Mouse (Mus musculus) limb, embryonic 10.5 days (tissue): Measurements from ENCODE around the gene Bsph2. TPM values are rescaled to one million over a fixed set of nuclear protein-coding genes. Genes with fewer than 3 reads are reported as not detected.

Experiments used
- DNase-seq: peaks from one replicate; pipeline ENCODE4 v3.0.0-alpha.2; 2017; ENCODE audit warnings: low spot score
- H3K27ac ChIP-seq: fragments of 300-500 bp; sonication (generic); 2 replicates; pipeline ENCODE4 v1.5.1; 2016; ENCODE audit warnings: mild to moderate bottlenecking
- H3K27me3 ChIP-seq: fragments of 300-500 bp; sonication (generic); 2 replicates; pipeline ENCODE4 v1.6.1; 2016; ENCODE audit warnings: low read depth, mild to moderate bottlenecking; ENCODE audit not compliant: poor library complexity, severe bottlenecking
- H3K36me3 ChIP-seq: fragments of 300-500 bp; sonication (generic); 2 replicates; pipeline ENCODE4 v1.6.1; 2016; ENCODE audit warnings: mild to moderate bottlenecking, moderate library complexity
- H3K4me1 ChIP-seq: fragments of 300-500 bp; sonication (generic); 2 replicates; pipeline ENCODE4 v1.6.1; 2016
- H3K4me3 ChIP-seq: fragments of 300-500 bp; sonication (generic); 2 replicates; pipeline ENCODE4 v1.5.1; 2016; ENCODE audit warnings: mild to moderate bottlenecking, moderate library complexity
- H3K9me3 ChIP-seq: fragments of 300-500 bp; sonication (generic); replicated peaks from 2 replicates; pipeline ENCODE4 v1.6.1; 2016; ENCODE audit warnings: mild to moderate bottlenecking
- WGBS: fragments of 180-500 bp; shearing (Covaris S2); methylation state at CpG from one replicate; pipeline ENCODE4 v1.1.7; 2016; 5-methylcytosine and 5-hydroxymethylcytosine counted together
- polyA plus RNA-seq: library from polyadenylated mRNA; unstranded; fragments of >200 nt; fragmentation: Nextera tagmentation; extraction: Ambion mirVana; gene quantifications from 2 replicates; pipeline ENCODE4 v1.2.1, GENCODE M21; 2016

Gene Bsph2
- polyA plus RNA-seq: not detected in 2 replicates

GRCm38 (mm10) chr7:13570967-13571366, at the start of gene Bsph2:
Gene Bsph2 (minus strand): TSS chr7:13571067.
- H3K9me3 ChIP-seq: no peaks in the 10 kb centered on the region
- no peaks in the 10 kb centered on the region for H3K4me1 ChIP-seq
- no peak within 1 kb of the TSS for H3K27ac ChIP-seq
- no peak within 1 kb of the TSS for H3K4me3 ChIP-seq
- DNase-seq: no peak
- H3K27me3 ChIP-seq: no peaks in the 10 kb centered on the region
- H3K36me3 ChIP-seq: no peaks in the 10 kb centered on the region

- 71% methylated on average over 1 of the region's 1 CpGs for WGBS
These were observed 59.3 kb downstream of the Bsph2 start for GRCm38 (mm10) chr7:13511539-13511938.

More at GRCm38 (mm10) chr7:13511539-13511938, 59.3 kb downstream of the Bsph2 start:
- DNase-seq: no peak
- Histone ChIP-seq H3K4me3 (no peak overlapping the region), H3K9me3 (no peaks in the 10 kb centered on the region), H3K27ac (no peak overlapping the region), H3K36me3 (no peaks in the 10 kb centered on the region), H3K4me1 (no peaks in the 10 kb centered on the region), H3K27me3 (no peaks in the 10 kb centered on the region)

Other genes starting within 250 kb of the Bsph2 start
- gene Pla2g4c, start 246.4 kb downstream of the Bsph2 start, polyA plus RNA-seq: 1.9 TPM in 2 replicates
- gene Cabp5, start 172.9 kb downstream of the Bsph2 start, polyA plus RNA-seq: 0.15 TPM in 1 of 2 replicates, not detected in the other
- not detected in 2 replicates for gene Bsph1, start 120.2 kb downstream of the Bsph2 start, polyA plus RNA-seq
- gene Sult2a5, start 52.9 kb upstream of the Bsph2 start, polyA plus RNA-seq: not detected in 2 replicates
- gene Sult2a2, start 162.4 kb upstream of the Bsph2 start, polyA plus RNA-seq: not detected in 2 replicates